Mouse (Mus musculus): Measurements from ENCODE around the gene Slc10a1. TPM values are rescaled to one million over a fixed set of nuclear protein-coding genes. Genes with fewer than 3 reads are reported as not detected.

Slc10a1 gene
- polyA plus RNA-seq, 1 experiment from 2014 or later, result 0.80 TPM

GRCm38 (mm10) chr12:80926550-80926949, 42.0 kb downstream of the Slc10a1 start:
- H3K9ac ChIP-seq (ENCODE audit: low read length), result no peak overlapping the region
- no peaks in the 10 kb centered on the region for H3K9me3 ChIP-seq (ENCODE audit: control insufficient read depth, low read length)
- no peak overlapping the region for H3K4me2 ChIP-seq (ENCODE audit: low read depth, low read length)
- WGBS, result 86% methylated on average over 4 of the region's 4 CpGs
- peaks cover 7% of the 10 kb centered on the region; the same call in 1 of the 2 replicates for H3K4me1 ChIP-seq (replicated peaks; ENCODE audit: control insufficient read depth, insufficient read depth, low read length)
- no peaks in the 10 kb centered on the region for H3K36me3 ChIP-seq (ENCODE audit: control insufficient read depth, insufficient read depth, low read length)
- no peaks in the 10 kb centered on the region for H3K27me3 ChIP-seq (ENCODE audit: control insufficient read depth, insufficient read depth, low read depth, low read length)
- no peak overlapping the region for H3K27ac ChIP-seq (ENCODE audit: low read length)
- no peak overlapping the region for H3K4me3 ChIP-seq (ENCODE audit: low read length)
- no peak for ATAC-seq (ENCODE audit: low read depth)

- no peak overlapping the region for H3K4me2 ChIP-seq (ENCODE audit: low read depth, low read length)
- no peak overlapping the region for H3K27ac ChIP-seq (ENCODE audit: low read length)
- H3K9ac ChIP-seq (ENCODE audit: low read length), result no peak overlapping the region
- 44% methylated on average over 7 of the region's 7 CpGs for WGBS
- H3K9me3 ChIP-seq (ENCODE audit: control insufficient read depth, low read length), result no peaks in the 10 kb centered on the region
- H3K4me1 ChIP-seq (replicated peaks; ENCODE audit: control insufficient read depth, insufficient read depth, low read length), result peaks cover 7% of the 10 kb centered on the region; the same call in 1 of the 2 replicates
- no peaks in the 10 kb centered on the region for H3K36me3 ChIP-seq (ENCODE audit: control insufficient read depth, insufficient read depth, low read length)
- no peak for ATAC-seq (ENCODE audit: low read depth)
- no peaks in the 10 kb centered on the region for H3K27me3 ChIP-seq (ENCODE audit: control insufficient read depth, insufficient read depth, low read depth, low read length)
- no peak overlapping the region for H3K4me3 ChIP-seq (ENCODE audit: low read length)
Observed at GRCm38 (mm10) chr12:80925919-80926318, 42.6 kb downstream of the Slc10a1 start.

- Histone ChIP-seq H3K27ac (ENCODE audit: low read length) (peak overlapping the region; percentile 79), H3K4me2 (ENCODE audit: low read depth, low read length) (0 out of 2 replicates have a peak overlapping the region, but pooled peaks have one; percentile 8)
- 44% methylated on average over 3 of the region's 3 CpGs for WGBS
Observed at GRCm38 (mm10) chr12:80924205-80924604, 44.3 kb downstream of the Slc10a1 start.

GRCm38 (mm10) chr12:80923602-80924001, 44.9 kb downstream of the Slc10a1 start:
- Histone ChIP-seq H3K4me2 (ENCODE audit: low read depth, low read length) (0 out of 2 replicates have a peak overlapping the region, but pooled peaks have one; percentile 8), H3K27ac (ENCODE audit: low read length) (peak overlapping the region; percentile 79)
- 41% methylated on average over 5 of the region's 5 CpGs for WGBS

More at GRCm38 (mm10) chr12:80924205-80924604, 44.3 kb downstream of the Slc10a1 start:
- Histone ChIP-seq H3K4me3 (ENCODE audit: low read length) (no peak overlapping the region), H3K27me3 (ENCODE audit: control insufficient read depth, insufficient read depth, low read depth, low read length) (no peaks in the 10 kb centered on the region), H3K4me1 (replicated peaks; ENCODE audit: control insufficient read depth, insufficient read depth, low read length) (peaks cover 7% of the 10 kb centered on the region; the same call in 1 of the 2 replicates), H3K9me3 (ENCODE audit: control insufficient read depth, low read length) (no peaks in the 10 kb centered on the region), H3K9ac (ENCODE audit: low read length) (no peak overlapping the region), H3K36me3 (ENCODE audit: control insufficient read depth, insufficient read depth, low read length) (no peaks in the 10 kb centered on the region)
- ATAC-seq (ENCODE audit: low read depth), result peak; percentile 83

GRCm38 (mm10) chr12:80922869-80923268, 45.6 kb downstream of the Slc10a1 start:
- Histone ChIP-seq H3K27me3 (ENCODE audit: control insufficient read depth, insufficient read depth, low read depth, low read length) (no peaks in the 10 kb centered on the region), H3K4me1 (replicated peaks; ENCODE audit: control insufficient read depth, insufficient read depth, low read length) (peaks cover 7% of the 10 kb centered on the region; the same call in 1 of the 2 replicates), H3K9me3 (ENCODE audit: control insufficient read depth, low read length) (no peaks in the 10 kb centered on the region), H3K4me3 (ENCODE audit: low read length) (no peak overlapping the region), H3K36me3 (ENCODE audit: control insufficient read depth, insufficient read depth, low read length) (no peaks in the 10 kb centered on the region), H3K9ac (ENCODE audit: low read length) (no peak overlapping the region), H3K27ac (ENCODE audit: low read length) (no peak overlapping the region), H3K4me2 (ENCODE audit: low read depth, low read length) (peak overlapping the region; percentile 45)
- WGBS, result 7% methylated on average over 7 of the region's 7 CpGs
- peak; percentile 39; the same call in 1 of the 2 replicates for ATAC-seq (ENCODE audit: low read depth)

More at GRCm38 (mm10) chr12:80923602-80924001, 44.9 kb downstream of the Slc10a1 start:
- no peaks in the 10 kb centered on the region for H3K36me3 ChIP-seq (ENCODE audit: control insufficient read depth, insufficient read depth, low read length)
- H3K9ac ChIP-seq (ENCODE audit: low read length), result no peak overlapping the region
- H3K27me3 ChIP-seq (ENCODE audit: control insufficient read depth, insufficient read depth, low read depth, low read length), result no peaks in the 10 kb centered on the region
- no peak overlapping the region for H3K4me3 ChIP-seq (ENCODE audit: low read length)
- H3K9me3 ChIP-seq (ENCODE audit: control insufficient read depth, low read length), result no peaks in the 10 kb centered on the region
- ATAC-seq (ENCODE audit: low read depth), result peak; percentile 57
- peaks cover 7% of the 10 kb centered on the region; the same call in 1 of the 2 replicates for H3K4me1 ChIP-seq (replicated peaks; ENCODE audit: control insufficient read depth, insufficient read depth, low read length)

GRCm38 (mm10) chr12:80921301-80921700, 47.2 kb downstream of the Slc10a1 start:
- Histone ChIP-seq H3K9me3 (ENCODE audit: control insufficient read depth, low read length) (no peaks in the 10 kb centered on the region), H3K27ac (ENCODE audit: low read length) (no peak overlapping the region), H3K36me3 (ENCODE audit: control insufficient read depth, insufficient read depth, low read length) (no peaks in the 10 kb centered on the region), H3K27me3 (ENCODE audit: control insufficient read depth, insufficient read depth, low read depth, low read length) (no peaks in the 10 kb centered on the region), H3K9ac (ENCODE audit: low read length) (no peak overlapping the region), H3K4me2 (ENCODE audit: low read depth, low read length) (no peak overlapping the region), H3K4me3 (ENCODE audit: low read length) (no peak overlapping the region), H3K4me1 (replicated peaks; ENCODE audit: control insufficient read depth, insufficient read depth, low read length) (peaks cover 7% of the 10 kb centered on the region; the same call in 1 of the 2 replicates)
- no peak for ATAC-seq (ENCODE audit: low read depth)
- WGBS, result 80% methylated on average over 5 of the region's 5 CpGs

GRCm38 (mm10) chr12:80917764-80918163, 50.7 kb downstream of the Slc10a1 start:
- Histone ChIP-seq H3K4me1 (replicated peaks; ENCODE audit: control insufficient read depth, insufficient read depth, low read length) (no peaks in the 10 kb centered on the region), H3K4me3 (ENCODE audit: low read length) (no peak overlapping the region), H3K9me3 (ENCODE audit: control insufficient read depth, low read length) (no peaks in the 10 kb centered on the region), H3K4me2 (ENCODE audit: low read depth, low read length) (no peak overlapping the region), H3K27me3 (ENCODE audit: control insufficient read depth, insufficient read depth, low read depth, low read length) (no peaks in the 10 kb centered on the region), H3K36me3 (ENCODE audit: control insufficient read depth, insufficient read depth, low read length) (no peaks in the 10 kb centered on the region), H3K9ac (ENCODE audit: low read length) (no peak overlapping the region), H3K27ac (ENCODE audit: low read length) (no peak overlapping the region)
- 55% methylated on average over 7 of the region's 7 CpGs for WGBS
- no peak for ATAC-seq (ENCODE audit: low read depth)

- Histone ChIP-seq H3K9ac (ENCODE audit: low read length) (no peak overlapping the region), H3K36me3 (ENCODE audit: control insufficient read depth, insufficient read depth, low read length) (no peaks in the 10 kb centered on the region), H3K4me3 (ENCODE audit: low read length) (no peak overlapping the region), H3K4me1 (replicated peaks; ENCODE audit: control insufficient read depth, insufficient read depth, low read length) (no peaks in the 10 kb centered on the region), H3K9me3 (ENCODE audit: control insufficient read depth, low read length) (no peaks in the 10 kb centered on the region), H3K4me2 (ENCODE audit: low read depth, low read length) (no peak overlapping the region), H3K27ac (ENCODE audit: low read length) (no peak overlapping the region), H3K27me3 (ENCODE audit: control insufficient read depth, insufficient read depth, low read depth, low read length) (no peaks in the 10 kb centered on the region)
- no peak for ATAC-seq (ENCODE audit: low read depth)
- 66% methylated on average over 8 of the region's 8 CpGs for WGBS
Observed at GRCm38 (mm10) chr12:80909631-80910030, 58.9 kb downstream of the Slc10a1 start.

Data from lung, embryonic 16.5 days (tissue).